Mouse (Mus musculus) midbrain, embryonic 13.5 days (tissue): Measurements from ENCODE around the gene Cnga1. TPM values are rescaled to one million over a fixed set of nuclear protein-coding genes. Genes with fewer than 3 reads are reported as not detected.
"Not testable (repeated sequence)": the region's sequence is repeated elsewhere in the genome, so short reads cannot be mapped to it uniquely, and the experiment has no call there.

ENCODE experiments used
- ATAC-seq: fragments of 200-750 bp; cut with Nextera tagmentation; 2 replicates; pipeline ENCODE4 v1.8.0; 2017; ENCODE audit warnings: mild to moderate bottlenecking, moderate TSS enrichment, moderate library complexity
- H3K27ac ChIP-seq: fragments of 300-500 bp; sonication (generic); 2 replicates; pipeline ENCODE4 v1.5.1; 2015; ENCODE audit warnings: inconsistent platforms, mild to moderate bottlenecking, moderate library complexity
- H3K27me3 ChIP-seq: fragments of 300-500 bp; sonication (generic); 2 replicates; pipeline ENCODE4 v1.6.1; 2015; ENCODE audit warnings: mild to moderate bottlenecking, inconsistent platforms
- H3K36me3 ChIP-seq: fragments of 300-500 bp; sonication (generic); 2 replicates; pipeline ENCODE4 v1.6.1; 2015; ENCODE audit warnings: mild to moderate bottlenecking, inconsistent platforms
- H3K4me1 ChIP-seq: fragments of 300-500 bp; sonication (generic); replicated peaks from 2 replicates; pipeline ENCODE4 v1.6.1; 2015; ENCODE audit warnings: inconsistent platforms
- H3K4me2 ChIP-seq: fragments of 300-500 bp; sonication (generic); replicated peaks from 2 replicates; pipeline ENCODE4 v1.6.1; 2015; ENCODE audit warnings: moderate library complexity, mild to moderate bottlenecking, inconsistent platforms
- H3K4me3 ChIP-seq: fragments of 300-500 bp; sonication (generic); replicated peaks from 2 replicates; pipeline ENCODE4 v1.5.1; 2015; ENCODE audit warnings: mild to moderate bottlenecking, inconsistent platforms
- H3K9ac ChIP-seq: fragments of 300-500 bp; sonication (generic); replicated peaks from 2 replicates; pipeline ENCODE4 v1.6.1; 2015; ENCODE audit warnings: mild to moderate bottlenecking, inconsistent platforms
- H3K9me3 ChIP-seq: fragments of 300-500 bp; sonication (generic); 2 replicates; pipeline ENCODE4 v1.6.1; 2016; ENCODE audit warnings: mild to moderate bottlenecking, inconsistent platforms
- WGBS: fragments of 180-500 bp; shearing (Covaris S2); methylation state at CpG from one replicate; pipeline ENCODE4 v1.1.7; 2015; 5-methylcytosine and 5-hydroxymethylcytosine counted together
- polyA plus RNA-seq: library from polyadenylated mRNA; unstranded; fragments of >200 nt; fragmentation: Nextera tagmentation; extraction: Ambion mirVana; gene quantifications from 2 replicates; pipeline ENCODE4 v1.2.1, GENCODE M21; 2015

Cnga1 gene
- polyA plus RNA-seq, 1 experiment from 2014 or later, result not detected

DNA sequence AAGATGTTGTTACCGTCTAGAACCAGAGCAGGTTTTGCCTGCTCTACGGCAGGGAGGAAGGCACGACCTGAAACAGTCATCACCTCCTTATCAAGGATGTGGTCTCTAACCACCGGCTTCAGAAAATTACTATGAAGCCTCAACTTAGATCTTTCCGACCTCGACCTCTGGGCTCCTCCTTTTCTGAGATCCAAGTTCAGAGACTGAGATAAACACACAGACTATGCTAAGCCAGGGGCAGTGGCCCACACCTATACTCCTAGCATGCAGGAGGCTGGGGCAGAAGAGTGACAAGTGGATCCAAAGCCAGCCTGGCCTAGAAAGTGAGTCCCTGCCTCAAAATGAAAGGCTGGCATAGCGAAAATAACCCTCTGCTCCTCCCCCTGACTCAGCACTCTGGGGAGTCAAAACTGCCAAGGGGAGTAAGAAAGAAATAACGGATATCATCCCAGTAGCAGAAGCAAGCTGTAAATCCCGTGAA is 9.2 kb downstream of the Cnga1 start:
- no peak overlapping the region for H3K9ac ChIP-seq
- no peaks in the 10 kb centered on the region for H3K36me3 ChIP-seq
- no peak overlapping the region for H3K27ac ChIP-seq
- no peaks in the 10 kb centered on the region for H3K27me3 ChIP-seq
- H3K4me1 ChIP-seq, result no peaks in the 10 kb centered on the region
- H3K9me3 ChIP-seq, result no peaks in the 10 kb centered on the region
- H3K4me3 ChIP-seq, result no peak overlapping the region
- no peak for ATAC-seq
- H3K4me2 ChIP-seq, result no peak overlapping the region
- WGBS, result 86% methylated on average over 9 of the region's 9 CpGs

DNA sequence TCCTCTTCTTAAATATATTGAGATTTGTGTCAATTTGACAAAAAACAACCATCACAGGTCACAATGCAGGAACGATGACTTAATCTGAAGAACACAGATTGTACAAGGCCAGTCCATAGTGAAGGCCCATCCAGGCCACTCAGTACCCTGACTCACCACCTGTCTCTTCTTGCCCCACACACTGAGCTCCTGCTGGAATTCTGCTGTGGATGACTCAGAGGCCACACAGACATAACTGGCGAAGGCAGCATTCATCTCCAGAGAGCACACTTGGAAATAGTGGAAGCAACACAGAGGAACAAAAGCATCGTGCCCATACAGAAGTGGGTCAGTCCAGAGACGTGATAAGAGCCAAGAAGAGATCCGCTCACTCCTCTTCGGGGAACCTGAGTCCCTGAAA is 14.0 kb downstream of the Cnga1 start:
- Histone ChIP-seq H3K4me2 (no peak overlapping the region), H3K9me3 (no peaks in the 10 kb centered on the region), H3K4me3 (no peak overlapping the region), H3K27ac (no peak overlapping the region), H3K36me3 (no peaks in the 10 kb centered on the region), H3K9ac (no peak overlapping the region), H3K27me3 (no peaks in the 10 kb centered on the region), H3K4me1 (no peaks in the 10 kb centered on the region)
- no peak for ATAC-seq
- 92% methylated on average over 6 of the region's 6 CpGs for WGBS

DNA sequence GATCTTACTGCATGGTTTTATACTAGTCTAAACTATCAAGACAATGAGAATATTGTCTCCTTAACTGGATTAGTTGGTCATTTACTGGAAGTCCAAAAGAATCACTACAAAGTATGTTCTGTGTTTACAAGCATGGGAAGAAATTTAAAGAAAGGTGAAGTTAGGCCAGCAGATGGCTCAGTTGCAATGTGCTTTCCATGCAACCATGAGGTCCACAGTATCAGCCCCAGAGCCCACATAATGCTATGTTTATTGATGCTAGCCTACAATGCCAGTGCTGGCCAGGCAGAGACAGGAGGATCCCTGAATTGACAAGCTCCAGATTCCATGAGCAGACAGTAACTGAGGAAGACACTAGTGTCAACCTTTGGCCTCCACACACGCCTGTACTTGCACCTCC is 23.1 kb downstream of the Cnga1 start:
- no peaks in the 10 kb centered on the region for H3K36me3 ChIP-seq
- no peak overlapping the region for H3K27ac ChIP-seq
- H3K27me3 ChIP-seq, result no peaks in the 10 kb centered on the region
- no peak for ATAC-seq
- H3K4me2 ChIP-seq, result no peak overlapping the region
- WGBS, result 86% methylated on average over 1 of the region's 1 CpGs
- no peaks in the 10 kb centered on the region for H3K4me1 ChIP-seq
- H3K4me3 ChIP-seq, result no peak overlapping the region
- no peak overlapping the region for H3K9ac ChIP-seq
- no peaks in the 10 kb centered on the region for H3K9me3 ChIP-seq

DNA sequence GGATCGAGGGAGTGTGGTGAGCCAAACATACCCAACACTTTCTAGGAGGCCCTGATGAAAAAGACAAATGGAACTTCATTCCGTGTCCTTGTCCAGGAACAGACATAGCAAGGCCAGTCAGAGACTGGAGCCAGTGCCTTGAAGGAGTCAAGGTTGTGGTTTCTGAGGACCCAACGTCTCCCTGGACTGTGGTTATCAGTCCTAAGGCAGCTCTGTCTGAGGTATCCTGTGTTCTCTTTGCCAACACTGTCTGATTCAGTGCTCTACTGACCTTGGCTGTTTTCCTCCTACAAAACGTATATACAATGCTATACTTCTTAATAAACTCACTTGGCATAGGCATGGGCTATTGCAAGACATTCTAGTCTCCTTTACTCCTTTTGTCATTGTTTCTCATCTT is 26.7 kb downstream of the Cnga1 start:
- Histone ChIP-seq H3K4me2 (no peak overlapping the region), H3K27ac (no peak overlapping the region), H3K4me1 (no peaks in the 10 kb centered on the region), H3K9me3 (no peaks in the 10 kb centered on the region), H3K9ac (no peak overlapping the region), H3K4me3 (no peak overlapping the region), H3K36me3 (no peaks in the 10 kb centered on the region), H3K27me3 (no peaks in the 10 kb centered on the region)
- ATAC-seq, result no peak
- 87% methylated on average over 4 of the region's 4 CpGs for WGBS

DNA sequence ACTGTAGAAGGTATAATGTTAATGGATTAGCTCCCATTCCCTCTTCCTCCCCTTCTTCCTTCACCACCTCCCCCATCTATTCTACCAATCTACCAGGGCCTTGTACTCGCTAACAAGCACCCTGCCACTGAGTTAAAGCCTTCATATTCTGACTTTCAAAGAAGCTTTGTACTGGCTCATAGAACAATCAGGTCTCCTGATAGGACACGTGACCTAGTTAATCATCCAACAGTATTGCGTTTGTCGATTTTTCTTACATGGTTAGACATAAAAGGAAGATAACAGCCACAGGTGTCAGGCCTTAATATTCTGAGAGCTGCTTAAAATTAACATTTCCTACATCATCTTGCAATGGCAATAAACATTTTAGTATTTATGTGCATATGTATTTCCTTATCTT is 40.9 kb downstream of the Cnga1 start:
- Histone ChIP-seq H3K4me2 (no peak overlapping the region), H3K27ac (no peak overlapping the region), H3K27me3 (no peaks in the 10 kb centered on the region), H3K9me3 (no peaks in the 10 kb centered on the region), H3K4me3 (no peak overlapping the region), H3K4me1 (no peaks in the 10 kb centered on the region), H3K36me3 (no peaks in the 10 kb centered on the region), H3K9ac (no peak overlapping the region)
- no peak for ATAC-seq
- WGBS, result 87% methylated on average over 4 of the region's 4 CpGs

DNA sequence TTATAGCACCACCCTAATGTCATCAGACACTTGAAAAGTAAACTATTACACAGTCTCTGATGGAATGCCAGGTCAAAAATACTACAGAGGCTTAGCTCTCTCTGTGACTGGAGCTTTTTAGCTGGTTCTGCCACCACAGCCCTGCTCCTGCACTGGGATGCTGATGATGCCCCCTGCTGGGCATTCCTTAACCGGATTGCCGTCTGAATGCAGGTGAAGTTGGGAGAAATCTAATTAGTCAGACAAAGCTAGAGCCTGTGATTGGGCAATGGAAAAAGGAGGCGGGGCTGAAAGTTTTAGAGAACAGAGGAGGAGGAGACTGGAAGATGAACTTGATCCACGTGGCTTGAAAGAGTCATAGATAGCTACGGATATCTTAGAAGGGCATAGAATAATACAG is 43.1 kb downstream of the Cnga1 start:
- H3K4me3 ChIP-seq, result no peak overlapping the region
- H3K4me1 ChIP-seq, result no peaks in the 10 kb centered on the region
- no peaks in the 10 kb centered on the region for H3K36me3 ChIP-seq
- 0 out of 2 replicates have a peak, but pooled peaks have one; percentile 24 for ATAC-seq
- no peak overlapping the region for H3K9ac ChIP-seq
- no peak overlapping the region for H3K4me2 ChIP-seq
- 8% methylated on average over 5 of the region's 5 CpGs for WGBS
- no peak overlapping the region for H3K27ac ChIP-seq
- no peaks in the 10 kb centered on the region for H3K9me3 ChIP-seq
- no peaks in the 10 kb centered on the region for H3K27me3 ChIP-seq

DNA sequence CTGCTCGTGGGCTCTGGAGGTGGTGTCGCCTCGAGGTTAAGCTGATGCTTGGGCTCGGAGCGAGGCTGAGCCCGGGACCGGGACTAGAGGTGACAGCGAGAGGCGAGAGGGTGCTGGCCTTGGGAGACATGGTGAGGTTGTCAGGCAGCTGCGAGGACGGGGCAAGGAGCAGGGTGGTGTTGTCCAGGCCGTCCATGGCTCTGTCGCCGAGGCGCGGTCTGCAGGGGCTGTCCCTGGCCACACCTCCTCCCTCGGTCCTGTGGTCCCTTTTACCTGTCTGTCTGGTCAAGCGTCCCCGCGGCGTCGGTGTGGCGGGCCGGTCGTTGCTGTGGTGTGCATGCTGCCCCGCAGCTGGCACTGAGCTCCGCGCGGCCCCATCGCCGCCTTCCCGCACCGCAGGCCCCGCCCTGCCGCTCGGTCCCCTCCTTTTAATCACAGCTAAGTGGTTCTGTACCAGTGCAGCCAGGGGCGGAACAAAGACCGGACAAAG is 56.8 kb downstream of the Cnga1 start, which contains the start of gene Gm5868:
Gm5868 (minus strand) TSS at position 360 of the 490 bp plus-strand sequence.
- Histone ChIP-seq H3K4me2 (peak within 1 kb of the TSS; percentile 64), H3K4me1 (peaks cover 8% of the 10 kb centered on the region), H3K4me3 (peak within 1 kb of the TSS; percentile 45), H3K27me3 (peaks cover 13% of the 10 kb centered on the region), H3K36me3 (no peaks in the 10 kb centered on the region), H3K9me3 (no peaks in the 10 kb centered on the region), H3K27ac (no peak within 1 kb of the TSS), H3K9ac (peak within 1 kb of the TSS; percentile 55)
- peak; percentile 89 for ATAC-seq
- 2% methylated on average over 38 of the region's 38 CpGs for WGBS

DNA sequence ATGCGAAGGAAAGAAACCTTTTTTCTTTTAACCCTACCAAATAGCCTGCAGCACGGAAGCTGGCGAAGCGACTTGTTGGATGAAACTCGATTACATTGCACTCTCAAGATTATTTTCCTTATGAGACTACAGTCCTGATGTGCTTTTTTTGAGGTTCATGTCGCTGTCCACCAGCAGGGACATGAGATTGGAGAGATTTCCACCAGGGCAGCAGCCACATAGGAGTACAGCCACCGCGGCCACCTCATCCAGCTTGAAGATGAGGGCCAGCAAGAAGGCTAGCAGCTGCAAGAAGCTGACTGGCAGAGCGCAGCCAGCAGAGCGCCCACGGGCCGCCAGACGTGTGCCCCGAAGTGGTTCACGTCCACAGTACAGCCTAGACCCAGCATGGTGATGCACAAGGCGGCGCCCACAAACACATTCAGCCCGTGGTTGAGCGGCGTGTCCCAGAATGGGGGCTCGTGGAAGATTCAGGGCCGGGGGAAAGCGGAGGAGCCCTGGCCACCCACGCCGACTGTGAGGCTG is 57.3 kb downstream of the Cnga1 start:
- not testable (repeated sequence) for H3K36me3 ChIP-seq, H3K9me3 ChIP-seq, H3K4me1 ChIP-seq, H3K27ac ChIP-seq
- ATAC-seq, result peak; percentile 83
- Histone ChIP-seq H3K4me2 (peak overlapping the region; percentile 64), H3K9ac (peak overlapping the region; percentile 55), H3K4me3 (peak overlapping the region; percentile 45), H3K27me3 (peaks cover 13% of the 10 kb centered on the region)
- 44% methylated on average over 25 of the region's 25 CpGs for WGBS

DNA sequence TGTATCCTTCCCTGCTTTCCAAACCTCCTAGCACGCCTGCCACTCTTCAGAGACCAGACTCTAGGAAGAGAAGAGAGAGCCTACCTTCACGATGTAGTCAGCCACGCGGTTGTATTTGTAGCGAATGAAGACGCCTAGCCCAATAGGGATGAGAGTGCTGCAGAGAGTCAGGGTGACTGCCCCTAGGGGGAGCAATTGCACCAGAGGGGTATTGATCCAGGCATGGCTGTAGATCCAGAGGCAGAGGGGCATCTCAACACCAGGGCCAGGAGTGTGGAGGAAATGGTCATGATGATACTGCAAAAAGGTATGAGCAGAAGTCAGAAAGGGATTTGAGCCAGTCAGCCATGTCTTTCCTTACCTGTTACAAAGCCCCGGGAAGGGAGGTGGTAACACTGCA is 58.0 kb downstream of the Cnga1 start:
- not testable (repeated sequence) for H3K4me3 ChIP-seq, H3K9me3 ChIP-seq, H3K9ac ChIP-seq, H3K4me2 ChIP-seq, H3K4me1 ChIP-seq, ATAC-seq, H3K36me3 ChIP-seq, H3K27ac ChIP-seq
- peaks cover 13% of the 10 kb centered on the region for H3K27me3 ChIP-seq
- 50% methylated on average over 7 of the region's 7 CpGs for WGBS

DNA sequence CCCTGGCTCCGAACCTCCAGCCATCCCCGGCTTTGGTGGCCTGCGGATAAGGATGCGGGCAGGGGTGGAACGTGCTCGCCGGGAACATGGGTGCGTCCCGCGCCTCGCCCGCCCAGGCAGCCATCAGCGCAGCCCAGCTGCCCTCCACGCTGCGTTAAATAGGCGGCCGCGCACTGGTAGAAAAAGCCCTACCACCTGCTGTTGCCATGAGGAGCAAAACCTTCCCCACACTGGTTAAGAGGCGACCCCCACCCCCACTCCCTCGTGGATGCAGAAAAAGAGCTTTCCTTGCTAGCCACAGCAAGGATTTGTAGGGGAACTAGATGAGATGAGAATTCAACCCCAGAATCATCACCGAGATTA is 63.1 kb downstream of the Cnga1 start, which contains the start of gene Zar1:
Zar1 (minus strand) TSS at position 285 of the 363 bp plus-strand sequence.
- not testable (repeated sequence) for H3K36me3 ChIP-seq, H3K9me3 ChIP-seq, H3K27ac ChIP-seq, H3K4me1 ChIP-seq, H3K27me3 ChIP-seq
- peak within 1 kb of the TSS; percentile 75 for H3K4me2 ChIP-seq
- H3K4me3 ChIP-seq, result peak within 1 kb of the TSS; percentile 48
- ATAC-seq, result peak; percentile 76
- peak within 1 kb of the TSS; percentile 68 for H3K9ac ChIP-seq
- 7% methylated on average over 15 of the region's 21 CpGs for WGBS

DNA sequence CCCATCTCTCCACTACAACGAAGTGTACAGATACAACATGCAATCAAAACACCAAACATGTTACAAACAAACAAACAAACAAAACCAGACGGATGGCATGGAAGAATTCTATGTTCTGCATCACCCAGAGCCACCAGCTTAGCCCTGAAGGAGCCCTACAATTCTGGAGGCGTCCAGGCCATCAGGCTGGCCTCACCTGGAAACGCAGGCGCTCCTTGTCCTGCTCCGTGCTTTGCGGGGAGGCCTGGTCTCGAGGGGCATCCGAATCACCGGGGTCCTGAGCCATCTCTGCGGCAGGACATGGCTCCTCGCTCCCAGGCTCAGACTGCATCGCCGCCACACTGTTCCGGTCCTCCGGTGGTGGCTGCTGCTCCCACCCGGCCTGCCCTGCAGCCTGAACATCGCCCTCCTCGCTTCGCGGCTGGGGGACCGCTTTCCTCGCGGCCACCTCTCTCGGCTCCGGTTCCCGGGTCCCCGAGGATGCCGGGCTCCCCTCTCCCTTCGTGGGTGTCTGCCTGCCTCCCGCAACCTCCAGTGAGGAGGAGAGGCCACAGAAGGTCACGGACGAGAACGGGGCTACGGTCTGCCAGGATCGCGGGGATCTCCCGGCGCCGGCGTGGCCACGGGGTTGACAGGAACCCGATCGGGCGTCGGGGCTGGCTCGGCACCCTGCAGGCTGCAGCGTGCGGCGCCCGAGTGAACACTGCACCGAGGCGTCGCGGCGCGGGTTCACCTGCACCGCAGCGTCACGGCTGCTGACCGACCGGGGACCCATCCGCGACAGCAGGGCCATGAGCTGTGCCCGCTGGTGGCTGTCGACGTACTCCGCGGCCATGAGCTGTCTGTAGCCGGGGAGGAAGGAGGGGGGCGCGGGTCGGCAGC is 63.7 kb downstream of the Cnga1 start:
- peak overlapping the region; percentile 48 for H3K4me3 ChIP-seq
- 4% methylated on average over 60 of the region's 73 CpGs for WGBS
- not testable (repeated sequence) for H3K27me3 ChIP-seq, H3K27ac ChIP-seq, H3K36me3 ChIP-seq, H3K9me3 ChIP-seq, H3K4me1 ChIP-seq
- H3K9ac ChIP-seq, result peak overlapping the region; percentile 68
- H3K4me2 ChIP-seq, result peak overlapping the region; percentile 75
- peak; percentile 84 for ATAC-seq

DNA sequence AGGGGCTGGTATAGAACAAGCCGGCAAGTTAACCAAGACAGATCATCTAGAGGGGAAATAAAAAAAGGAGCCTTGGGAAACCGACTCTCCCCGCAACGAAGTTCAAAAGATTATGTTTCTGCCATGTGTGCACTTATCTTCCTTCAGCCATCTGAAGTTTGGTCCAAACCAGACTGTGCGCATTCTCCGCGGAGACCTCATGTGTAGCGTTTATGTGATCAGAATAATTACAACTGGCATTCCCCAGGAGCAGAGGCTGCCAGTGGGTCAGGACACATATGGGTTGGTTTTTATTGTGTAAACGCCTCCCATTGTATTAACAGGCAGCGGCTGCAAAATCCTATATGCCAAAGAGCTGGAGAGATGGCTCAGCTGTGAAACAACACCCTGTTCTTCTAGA is 64.5 kb downstream of the Cnga1 start:
- peak overlapping the region; percentile 75; the same call in 1 of the 2 replicates for H3K4me2 ChIP-seq
- H3K9me3 ChIP-seq, H3K36me3 ChIP-seq, H3K27ac ChIP-seq, H3K27me3 ChIP-seq, H3K4me3 ChIP-seq, H3K9ac ChIP-seq, H3K4me1 ChIP-seq: not testable (repeated sequence)
- 29% methylated on average over 10 of the region's 10 CpGs for WGBS
- ATAC-seq, result peak; percentile 41
